ENCODE assay signal across 8 mouse cellular contexts in the genomic region with DNA sequence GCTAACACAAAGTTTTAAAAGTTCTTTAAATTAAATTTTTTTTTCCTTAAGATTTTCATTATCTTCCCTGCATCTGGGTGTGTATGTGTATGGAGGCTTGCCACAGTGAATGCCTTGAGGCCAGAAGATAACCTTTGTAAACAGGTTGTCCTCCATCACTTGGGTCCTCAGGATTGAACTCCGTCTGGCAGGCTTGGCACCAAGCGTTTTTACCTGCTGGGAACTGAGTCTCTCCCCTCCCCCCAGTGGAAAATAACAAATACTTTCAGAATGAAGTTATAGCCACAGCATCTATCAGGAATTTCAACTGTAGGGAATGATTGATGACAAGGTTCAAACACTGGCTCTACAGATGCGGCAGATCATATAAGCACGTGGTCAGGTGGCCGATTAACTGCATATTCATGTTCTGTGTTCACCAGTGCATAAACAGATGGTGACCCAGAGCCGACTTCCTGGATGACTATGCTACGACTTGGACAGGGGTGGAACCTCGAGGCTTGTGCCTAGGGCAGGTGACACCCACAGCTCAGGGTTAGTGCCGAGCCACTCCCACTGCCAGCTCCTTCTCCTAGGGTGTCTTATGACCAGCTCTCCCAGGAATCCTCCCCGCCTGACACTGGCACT. TPM values are rescaled to one million over a fixed set of nuclear protein-coding genes. Genes with fewer than 3 reads are reported as not detected.
A peak's percentile ranks its signal among the peaks of the same experiment; 100 is the strongest.
DNase-seq lines count a peak whose midpoint lies in the region; ATAC-seq and TF ChIP-seq lines count a peak whose summit lies in the region.

No protein-coding gene starts in this region.

- peaks cover 13% of the 10 kb centered on the region for H3K36me3 ChIP-seq in lung, embryonic 14.5 days (ENCODE audit: insufficient read depth)

- H3K9me3 ChIP-seq in lung, embryonic 14.5 days (ENCODE audit: low read depth, low read length) = no peaks in the 10 kb centered on the region

- H3K9ac ChIP-seq in lung, embryonic 14.5 days = peak overlapping the region; percentile 46

- peaks cover 5% of the 10 kb centered on the region; the same call in 1 of the 2 replicates for H3K4me1 ChIP-seq in lung, embryonic 14.5 days (ENCODE audit: insufficient read depth)

- H3K4me3 ChIP-seq in lung, embryonic 14.5 days (ENCODE audit: low read depth, low read length) = peak overlapping the region; percentile 93

- peak overlapping the region; percentile 87 for H3K4me2 ChIP-seq in lung, embryonic 14.5 days

- DNase-seq in 416B (ENCODE audit: low read depth) (peak; percentile 89), NIH3T3 (ENCODE audit: low read depth) (peak; percentile 65)
- DNase-seq in cerebellum, postnatal 25 days = peak; percentile 69 to 72
- DNase-seq in heart, adult 11 months = peak; percentile 97
- DNase-seq in kidney, adult 11 months = peak; percentile 86
- peak; percentile 33 for DNase-seq in lung, embryonic 14.5 days
- DNase-seq in yolk sac, embryonic 10.5 days (ENCODE audit: low spot score) = peak; percentile 69

- H3K27ac ChIP-seq in lung, embryonic 14.5 days (ENCODE audit: low read depth) = peak overlapping the region; percentile 69

- no peak for TF ChIP-seq CTCF in lung, embryonic 14.5 days (IDR thresholded peaks at IDR 0.05; ENCODE audit: low read depth)

- 3% methylated on average over 10 of the region's 10 CpGs for WGBS in lung, embryonic 14.5 days

- H3K27me3 ChIP-seq in lung, embryonic 14.5 days (ENCODE audit: insufficient read depth, low read length) = no peaks in the 10 kb centered on the region

- peak; percentile 61 for ATAC-seq in lung, embryonic 14.5 days (ENCODE audit: insufficient read depth)
- ATAC-seq in neutrophil, adult 5-6 weeks (ENCODE audit: extremely low read depth, insufficient number of reproducible peaks, low FRiP score, poor library complexity, severe bottlenecking) = peak; percentile 55; the same call in 1 of the 2 replicates

RNA-seq across cellular contexts. Expression of a gene that starts 0.9 kb away (rescaled TPM):
- 147 and 163 TPM in 2 replicates for polyA plus RNA-seq in lung, embryonic 14.5 days (2014; fragmentation: Nextera tagmentation; extraction: Ambion mirVana)
- total RNA-seq in neutrophil, adult 5-6 weeks (2017) = 76.9 and 79.2 TPM in 2 replicates

RNA-seq across cellular contexts. Expression of a gene that starts 5.9 kb away (rescaled TPM):
- polyA plus RNA-seq in lung, embryonic 14.5 days (2014; fragmentation: Nextera tagmentation; extraction: Ambion mirVana) = 18.7 and 18.9 TPM in 2 replicates
- total RNA-seq in neutrophil, adult 5-6 weeks (2017) = 0.47 and 1.2 TPM in 2 replicates

RNA-seq across cellular contexts. Expression of a gene that starts 29.4 kb away (rescaled TPM):
- 5.3 and 6.6 TPM in 2 replicates for polyA plus RNA-seq in lung, embryonic 14.5 days (2014; fragmentation: Nextera tagmentation; extraction: Ambion mirVana)
- total RNA-seq in neutrophil, adult 5-6 weeks (2017) = not detected in 2 replicates

RNA-seq across cellular contexts. Expression of a gene that starts 52.5 kb away (rescaled TPM):
- 8.7 and 9.8 TPM in 2 replicates for polyA plus RNA-seq in lung, embryonic 14.5 days (2014; fragmentation: Nextera tagmentation; extraction: Ambion mirVana)
- 4.9 and 8.3 TPM in 2 replicates for total RNA-seq in neutrophil, adult 5-6 weeks (2017)

Comparison
In these comparisons a context has a peak if more than half of its experiments do, and no peak if none do; other contexts are left out.
1. Peak in every context shown above with its lines: DNase-seq, ATAC-seq, H3K4me3 ChIP-seq and H3K27ac ChIP-seq.
2. DNase-seq: peak in every context shown above with its lines; median percentile 97 in heart, adult 11 months; 89 in 416B; 86 in kidney, adult 11 months; 70 in cerebellum, postnatal 25 days; 69 in yolk sac, embryonic 10.5 days; 65 in NIH3T3; 33 in lung, embryonic 14.5 days.